Mouse (Mus musculus) kidney, postnatal 0 days (tissue): ENCODE data around the gene Gm28230. TPM values are rescaled to one million over a fixed set of nuclear protein-coding genes. Genes with fewer than 3 reads are reported as not detected.

Source experiments
- ATAC-seq: fragments of 200-750 bp; cut with Nextera tagmentation; replicated peaks from 2 replicates; pipeline ENCODE4 v1.8.0; 2017; ENCODE audit warnings: low read depth, moderate number of reproducible peaks, moderate TSS enrichment, moderate library complexity; ENCODE audit not compliant: low FRiP score
- DNase-seq: peaks from one replicate; pipeline ENCODE4 v3.0.0-alpha.2; 2016; ENCODE audit warnings: low spot score
- H3K27ac ChIP-seq: fragments of 300-500 bp; sonication (generic); 2 replicates; pipeline ENCODE4 v1.5.1; 2014; ENCODE audit warnings: mild to moderate bottlenecking
- H3K27me3 ChIP-seq: fragments of 300-500 bp; sonication (generic); 2 replicates; pipeline ENCODE4 v1.6.1; 2014; ENCODE audit warnings: low read length, mixed read lengths; ENCODE audit not compliant: insufficient read depth
- H3K36me3 ChIP-seq: fragments of 300-500 bp; sonication (generic); 2 replicates; pipeline ENCODE4 v1.6.1; 2014; ENCODE audit warnings: low read length, mixed read lengths; ENCODE audit not compliant: insufficient read depth
- H3K4me1 ChIP-seq: fragments of 300-500 bp; sonication (generic); replicated peaks from 2 replicates; pipeline ENCODE4 v1.6.1; 2014; ENCODE audit warnings: antibody characterized with exemption, low read length, mixed read lengths; ENCODE audit not compliant: insufficient read depth
- H3K4me2 ChIP-seq: fragments of 300-500 bp; sonication (generic); 2 replicates; pipeline ENCODE4 v1.6.1; 2014; ENCODE audit warnings: mild to moderate bottlenecking, low read length, moderate library complexity, mixed read lengths
- H3K4me3 ChIP-seq: fragments of 300-500 bp; sonication (generic); replicated peaks from 2 replicates; pipeline ENCODE4 v1.5.1; 2014; ENCODE audit warnings: low read depth, low read length
- H3K9ac ChIP-seq: fragments of 300-500 bp; sonication (generic); 2 replicates; pipeline ENCODE4 v1.6.1; 2014; ENCODE audit warnings: low read depth, low read length
- H3K9me3 ChIP-seq: fragments of 300-500 bp; sonication (generic); replicated peaks from 2 replicates; pipeline ENCODE4 v1.6.1; 2016; ENCODE audit warnings: low read length, inconsistent platforms, mixed read lengths
- CTCF ChIP-seq: IDR thresholded peaks from 2 replicates; pipeline ENCODE4 v1.5.1; 2016; ENCODE audit warnings: antibody characterized with exemption, low read depth, mild to moderate bottlenecking, moderate library complexity
- WGBS: fragments of 180-500 bp; shearing (Covaris S2); extraction: QIAGEN DNeasy Blood & Tissue Kit; methylation state at CpG from one replicate; pipeline ENCODE4 v1.1.7; 2014; 5-methylcytosine and 5-hydroxymethylcytosine counted together
- polyA plus RNA-seq: library from polyadenylated mRNA; unstranded; fragments of >200 nt; fragmentation: Nextera tagmentation; extraction: Ambion mirVana; gene quantifications from 2 replicates; pipeline ENCODE4 v1.2.1, GENCODE M21; 2015

The Gm28230 gene
- polyA plus RNA-seq, 1 experiment from 2014 or later: 1.3 TPM

DNA sequence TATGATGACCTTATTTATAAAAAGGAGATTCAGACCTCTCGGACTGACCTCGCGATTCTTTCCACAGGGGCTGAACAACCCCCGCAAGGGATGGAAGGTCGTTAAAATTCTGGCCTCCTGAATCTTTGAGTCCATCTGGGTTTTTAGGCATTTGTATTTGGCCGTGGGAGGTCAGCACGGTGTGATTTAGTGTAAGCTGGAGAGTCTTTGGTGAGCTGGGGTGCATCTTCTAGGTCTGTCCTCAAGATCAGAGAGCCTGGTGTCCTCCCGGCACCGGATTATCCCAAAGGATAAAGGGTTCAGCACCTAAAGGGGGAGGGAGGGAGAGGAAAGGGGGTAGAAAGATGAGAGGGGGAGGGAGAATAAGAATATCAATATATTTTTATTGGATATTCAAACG, 23.2 kb upstream of the Gm28230 start:
- ATAC-seq: no peak
- H3K4me3 ChIP-seq: peak overlapping the region; percentile 89
- no peak for TF ChIP-seq CTCF
- H3K27me3 ChIP-seq: no peaks in the 10 kb centered on the region
- 37% methylated on average over 10 of the region's 10 CpGs for WGBS
- H3K9me3 ChIP-seq: no peaks in the 10 kb centered on the region
- peaks cover 12% of the 10 kb centered on the region for H3K4me1 ChIP-seq
- peak overlapping the region; percentile 100; the same call in 1 of the 2 replicates for H3K9ac ChIP-seq
- H3K36me3 ChIP-seq: no peaks in the 10 kb centered on the region
- DNase-seq: no peak
- H3K27ac ChIP-seq: peak overlapping the region; percentile 100
- peak overlapping the region; percentile 81 for H3K4me2 ChIP-seq

DNA sequence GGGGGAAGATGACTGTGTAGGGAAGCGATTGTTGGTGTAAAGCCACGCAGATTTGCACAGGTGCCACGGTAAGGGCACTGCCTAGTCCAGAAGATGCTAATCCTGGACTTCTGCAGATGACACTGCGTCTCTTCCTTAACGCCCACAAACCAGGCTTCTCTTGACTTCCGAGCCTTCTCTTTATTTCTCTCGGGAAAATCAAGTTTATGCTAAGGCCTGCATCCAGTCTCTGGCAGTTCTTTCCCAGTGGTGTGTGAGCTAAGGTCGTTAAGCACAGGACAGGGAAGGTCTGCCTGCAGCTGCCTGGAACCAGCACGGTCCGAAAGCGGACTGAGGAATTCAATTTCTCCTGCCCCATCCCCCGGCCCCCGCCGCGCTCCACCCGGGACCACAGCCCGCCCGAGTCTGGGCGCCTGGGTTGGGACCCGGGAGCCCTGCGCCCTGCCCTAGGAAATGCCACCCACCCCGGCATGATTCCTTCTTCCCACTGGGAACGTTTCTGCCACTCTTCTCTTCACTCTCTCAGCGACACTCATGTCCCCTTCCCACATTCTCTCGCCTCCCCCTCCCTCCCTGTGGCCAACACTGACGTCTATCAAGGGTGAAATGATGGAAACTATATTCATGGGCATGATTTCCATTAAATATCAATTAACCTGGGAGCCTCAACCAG, 22.7 kb upstream of the Gm28230 start:
- H3K9me3 ChIP-seq: no peaks in the 10 kb centered on the region
- no peaks in the 10 kb centered on the region for H3K27me3 ChIP-seq
- no peak for TF ChIP-seq CTCF
- peak overlapping the region; percentile 89 for H3K4me3 ChIP-seq
- peak overlapping the region; percentile 100 for H3K9ac ChIP-seq
- DNase-seq (no peak), ATAC-seq (peak; percentile 70)
- H3K27ac ChIP-seq: peak overlapping the region; percentile 100
- H3K4me1 ChIP-seq: peaks cover 13% of the 10 kb centered on the region
- peak overlapping the region; percentile 81 for H3K4me2 ChIP-seq
- 17% methylated on average over 26 of the region's 26 CpGs for WGBS
- H3K36me3 ChIP-seq: no peaks in the 10 kb centered on the region

DNA sequence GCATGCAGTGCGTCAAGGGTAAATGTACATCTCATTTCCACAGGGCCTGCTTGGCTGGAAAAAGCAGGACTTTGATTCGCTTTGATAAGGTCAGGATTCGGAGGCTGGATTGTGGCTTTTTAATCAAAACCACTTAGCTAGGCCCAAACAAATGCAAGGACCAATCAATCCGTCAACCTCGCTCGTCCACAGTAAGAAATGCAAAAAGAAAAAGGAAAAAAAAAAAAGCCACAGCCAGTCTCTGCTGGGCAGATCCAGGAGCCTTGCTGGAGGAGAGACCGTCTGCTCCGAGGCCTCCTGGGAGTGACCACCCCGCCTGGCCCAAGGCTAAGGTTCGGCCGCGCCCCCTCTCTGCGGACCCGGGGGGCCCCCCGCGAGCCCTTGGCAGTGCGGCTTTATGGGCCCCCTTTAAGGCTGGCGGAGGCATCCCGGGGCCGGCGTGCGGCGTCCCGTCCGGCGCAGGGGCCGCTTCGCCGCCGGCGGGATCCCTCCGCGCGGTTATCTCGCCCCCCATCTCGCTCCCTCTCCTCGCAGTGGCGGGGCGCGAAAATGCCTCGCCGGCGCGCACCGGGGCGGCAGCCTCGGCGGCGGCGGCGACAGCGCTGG, 22.0 kb upstream of the Gm28230 start, which contains the start of gene Hoxd8:
Gene Hoxd8, plus strand, starts transcription at position 223 of the 606 bp plus-strand sequence.
- peak within 1 kb of the TSS; percentile 100 for H3K27ac ChIP-seq
- no peak for TF ChIP-seq CTCF
- H3K27me3 ChIP-seq: no peaks in the 10 kb centered on the region
- DNase-seq (peak; percentile 89), ATAC-seq (peak; percentile 68)
- H3K9ac ChIP-seq: peak within 1 kb of the TSS; percentile 100
- H3K4me2 ChIP-seq: peak within 1 kb of the TSS; percentile 81
- peak within 1 kb of the TSS; percentile 89 for H3K4me3 ChIP-seq
- under 1% methylated on average over 36 of the region's 52 CpGs for WGBS
- peaks cover 20% of the 10 kb centered on the region for H3K4me1 ChIP-seq
- no peaks in the 10 kb centered on the region for H3K9me3 ChIP-seq
- no peaks in the 10 kb centered on the region for H3K36me3 ChIP-seq

DNA sequence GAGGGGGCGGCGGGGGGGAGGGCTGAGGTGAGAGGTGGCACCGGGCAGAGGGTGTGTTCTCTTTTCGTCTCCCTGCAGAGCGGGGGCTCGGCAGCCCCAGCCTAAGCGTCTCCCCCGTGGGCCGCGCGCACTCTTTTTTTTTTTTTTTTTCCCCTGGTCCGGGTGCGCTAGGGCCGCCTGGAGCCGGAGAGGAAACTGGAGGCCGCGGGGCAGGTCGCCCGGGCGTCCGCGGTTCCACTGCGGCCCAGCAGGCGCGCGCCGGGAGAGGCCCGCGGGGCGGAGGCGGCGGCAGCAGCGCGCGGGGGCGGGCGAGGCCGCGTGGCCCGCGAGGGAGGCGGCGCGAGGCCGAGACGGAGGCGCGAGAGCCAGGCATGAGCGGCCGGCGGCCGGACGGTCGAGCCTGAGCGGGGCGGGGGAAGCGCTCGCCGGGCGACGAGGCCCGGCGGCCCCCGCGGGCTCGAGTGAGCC, 21.5 kb upstream of the Gm28230 start:
- peak; percentile 44 for DNase-seq
- Histone ChIP-seq H3K36me3 (no peaks in the 10 kb centered on the region), H3K9ac (peak overlapping the region; percentile 100), H3K27me3 (no peaks in the 10 kb centered on the region), H3K4me1 (peaks cover 19% of the 10 kb centered on the region), H3K4me2 (peak overlapping the region; percentile 81), H3K27ac (peak overlapping the region; percentile 100), H3K4me3 (peak overlapping the region; percentile 89), H3K9me3 (no peaks in the 10 kb centered on the region)
- 1% methylated on average over 19 of the region's 66 CpGs for WGBS
- ATAC-seq: peak; percentile 40
- TF ChIP-seq CTCF: no peak

DNA sequence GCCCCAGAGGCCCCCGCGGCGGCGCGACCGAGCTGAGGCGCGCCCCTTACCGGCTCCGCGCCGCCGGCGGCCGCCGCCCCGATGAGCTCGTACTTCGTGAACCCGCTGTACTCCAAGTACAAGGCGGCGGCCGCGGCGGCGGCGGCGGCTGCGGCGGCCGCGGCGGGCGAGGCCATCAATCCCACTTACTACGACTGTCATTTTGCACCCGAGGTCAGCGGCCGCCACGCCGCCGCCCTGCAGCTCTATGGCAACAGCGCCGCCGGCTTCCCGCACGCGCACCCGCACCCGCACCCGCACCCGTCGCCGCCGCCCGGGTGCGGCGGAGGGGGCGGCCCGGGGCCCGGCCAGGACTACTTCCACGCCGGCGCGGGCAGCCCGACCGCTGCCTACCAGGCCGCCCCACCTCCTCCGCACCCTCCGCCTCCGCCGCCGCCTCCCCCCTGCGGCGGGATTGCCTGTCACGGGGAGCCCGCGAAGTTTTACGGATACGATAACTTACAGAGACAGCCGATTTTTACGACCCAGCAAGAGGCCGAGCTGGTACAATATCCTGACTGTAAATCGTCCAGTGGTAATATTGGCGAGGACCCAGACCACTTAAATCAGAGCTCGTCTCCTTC, 20.9 kb upstream of the Gm28230 start:
- under 1% methylated on average over 63 of the region's 85 CpGs for WGBS

DNA sequence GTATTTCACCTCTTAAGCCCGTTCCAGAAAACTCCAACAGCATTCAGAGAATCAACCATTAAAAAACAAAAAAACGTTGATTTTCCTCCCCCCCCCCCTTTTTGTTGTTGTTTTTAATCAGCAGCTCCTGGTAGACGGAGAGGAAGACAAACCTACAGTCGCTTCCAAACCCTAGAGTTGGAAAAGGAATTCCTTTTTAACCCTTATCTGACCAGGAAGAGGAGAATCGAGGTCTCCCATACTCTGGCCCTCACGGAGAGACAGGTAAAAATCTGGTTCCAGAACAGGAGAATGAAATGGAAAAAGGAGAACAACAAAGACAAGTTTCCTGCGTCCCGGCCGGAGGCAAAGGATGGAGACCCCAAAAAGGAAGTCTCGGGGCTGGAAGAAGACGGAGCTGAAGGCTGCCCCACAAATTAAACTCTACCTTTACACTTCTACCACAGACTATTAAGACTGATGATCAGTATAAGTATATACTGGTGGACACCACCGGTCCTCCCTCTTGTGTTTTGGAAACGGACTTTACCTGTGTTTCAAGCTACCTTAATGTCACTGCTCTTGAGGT, 20.1 kb upstream of the Gm28230 start:
- peaks cover 11% of the 10 kb centered on the region; the same call in 1 of the 2 replicates for H3K4me1 ChIP-seq
- ATAC-seq (no peak), DNase-seq (no peak)
- no peaks in the 10 kb centered on the region for H3K27me3 ChIP-seq
- peak overlapping the region; percentile 100 for H3K27ac ChIP-seq
- H3K4me3 ChIP-seq: peak overlapping the region; percentile 89
- 4% methylated on average over 13 of the region's 13 CpGs for WGBS
- TF ChIP-seq CTCF: no peak
- peak overlapping the region; percentile 81 for H3K4me2 ChIP-seq
- H3K9ac ChIP-seq: peak overlapping the region; percentile 100
- no peaks in the 10 kb centered on the region for H3K36me3 ChIP-seq
- H3K9me3 ChIP-seq: no peaks in the 10 kb centered on the region

More for the DNA sequence above, 20.9 kb upstream of the Gm28230 start:
- Histone ChIP-seq H3K9me3 (no peaks in the 10 kb centered on the region), H3K4me3 (peak overlapping the region; percentile 89), H3K36me3 (no peaks in the 10 kb centered on the region), H3K27me3 (no peaks in the 10 kb centered on the region), H3K9ac (peak overlapping the region; percentile 100), H3K27ac (peak overlapping the region; percentile 100), H3K4me2 (peak overlapping the region; percentile 81), H3K4me1 (peaks cover 14% of the 10 kb centered on the region; the same call in 1 of the 2 replicates)
- DNase-seq: peak; percentile 88
- no peak for TF ChIP-seq CTCF
- ATAC-seq: peak; percentile 14; the same call in 1 of the 2 replicates
